Mouse (Mus musculus) MEL (cell line): ENCODE measurements around the gene Tnfaip6. TPM values are rescaled to one million over a fixed set of nuclear protein-coding genes. Genes with fewer than 3 reads are reported as not detected.

Source experiments
- DNase-seq: peaks from one replicate; pipeline ENCODE4 v3.0.0; 2011; ENCODE audit warnings: low read depth, low spot score
- H3K27ac ChIP-seq: 2 replicates; pipeline ENCODE4 v1.5.1; 2012; ENCODE audit warnings: low read depth, mild to moderate bottlenecking, control low read depth, low read length, moderate library complexity; ENCODE audit not compliant: control insufficient read depth
- H3K27me3 ChIP-seq, 2 experiments: fragments of 150-350 bp in 1 of 2; sonication (generic) in 1 of 2; 2 replicates each; pipeline ENCODE4 v1.6.1; 2012; ENCODE audit warnings: low read length in 2 of 2, mild to moderate bottlenecking in 2 of 2, improper control_type of control experiment in 1 of 2, moderate library complexity in 1 of 2; ENCODE audit not compliant: insufficient read depth in 2 of 2, control insufficient read depth in 1 of 2
- H3K36me3 ChIP-seq, 2 experiments: 2 replicates each; pipeline ENCODE4 v1.6.1; 2012 to 2014; ENCODE audit warnings: low read length in 2 of 2, improper control_type of control experiment in 1 of 2, inconsistent platforms in 1 of 2, mild to moderate bottlenecking in 1 of 2; ENCODE audit not compliant: insufficient read depth in 2 of 2, control insufficient read depth in 1 of 2
- H3K4me1 ChIP-seq, 2 experiments: fragments of 150-350 bp in 1 of 2; sonication (generic) in 1 of 2; 2 replicates each; pipeline ENCODE4 v1.6.1; 2012; ENCODE audit warnings: low read length in 2 of 2, improper control_type of control experiment in 1 of 2, mild to moderate bottlenecking in 1 of 2; ENCODE audit not compliant: insufficient read depth in 2 of 2, control insufficient read depth in 1 of 2
- H3K4me3 ChIP-seq, 2 experiments: fragments of 150-350 bp in 1 of 2; sonication (generic) in 1 of 2; 2 replicates each; pipeline ENCODE4 v1.5.1; 2012; ENCODE audit warnings: low read depth in 2 of 2, low read length in 2 of 2, mild to moderate bottlenecking in 2 of 2, moderate library complexity in 2 of 2, control low read depth in 1 of 2, improper control_type of control experiment in 1 of 2; ENCODE audit not compliant: control insufficient read depth in 1 of 2, insufficient read depth in 1 of 2
- H3K79me2 ChIP-seq: 2 replicates; pipeline ENCODE4 v1.6.1; 2012; ENCODE audit warnings: mild to moderate bottlenecking, low read length, moderate library complexity; ENCODE audit not compliant: control insufficient read depth, poor library complexity, insufficient read depth
- H3K9ac ChIP-seq: 2 replicates; pipeline ENCODE4 v1.6.1; 2012; ENCODE audit warnings: low read depth, mild to moderate bottlenecking, control low read depth, low read length, moderate library complexity; ENCODE audit not compliant: control insufficient read depth, poor library complexity, severe bottlenecking
- H3K9me3 ChIP-seq: fragments of 150-350 bp; sonication (generic); replicated peaks from 2 replicates; pipeline ENCODE4 v1.6.1; 2012; ENCODE audit warnings: mild to moderate bottlenecking, low read length, improper control_type of control experiment, moderate library complexity; ENCODE audit not compliant: insufficient read depth
- ELF1 ChIP-seq: IDR thresholded peaks from 2 replicates; pipeline ENCODE4 v1.6.1; 2014; ENCODE audit warnings: low read depth, mild to moderate bottlenecking, inconsistent platforms, low read length, improper control_type of control experiment, moderate library complexity
- KAT2A ChIP-seq: conservative IDR thresholded peaks from 2 replicates; pipeline ENCODE4 v1.6.1; 2012; ENCODE audit warnings: low read depth, low read length, improper control_type of control experiment, inconsistent platforms
- MEF2A ChIP-seq: IDR thresholded peaks from 2 replicates; pipeline ENCODE4 v1.6.1; 2014; ENCODE audit warnings: low read depth, mild to moderate bottlenecking, inconsistent platforms, low read length, improper control_type of control experiment; ENCODE audit not compliant: poor library complexity, insufficient replicate concordance, severe bottlenecking; ENCODE audit errors: extremely low read depth
- MYC ChIP-seq: IDR thresholded peaks from 2 replicates; pipeline ENCODE4 v1.6.1; 2011; ENCODE audit warnings: low read depth, mild to moderate bottlenecking, low read length, improper control_type of control experiment, moderate library complexity
- RAD21 ChIP-seq: IDR thresholded peaks from 2 replicates; pipeline ENCODE4 v1.6.1; 2011; ENCODE audit warnings: mild to moderate bottlenecking, low read depth, low read length, improper control_type of control experiment
- polyA plus RNA-seq, 2 experiments: library from polyadenylated mRNA; stranded (reverse) in 1 of 2; unstranded in 1 of 2; fragments of >175 nt in 1 of 2; fragments of >200 nt in 1 of 2; gene quantifications; 2 replicates each; pipeline versions ENCODE4 v1.2.1 to v1.2.4; 2012; ENCODE audit warnings: low replicate concordance in 2 of 2, low read depth in 1 of 2; ENCODE audit not compliant: insufficient read length in 2 of 2, insufficient read depth in 1 of 2, missing spikeins in 1 of 2
- total RNA-seq: library from RNA; depleted of rRNA; stranded (reverse); fragments of 300-350 nt; gene quantifications from 2 replicates; pipeline ENCODE4 v1.2.3, GENCODE M21; 2012; rRNA removed

The Tnfaip6 gene
- total and polyA plus RNA-seq, 3 experiments: not detected

GRCm38 (mm10) chr2:52084571-52084970 is 46.8 kb downstream of the Tnfaip6 start:
- TF ChIP-seq ELF1 (no peak), RAD21 (no peak), MYC (no peak), MEF2A (no peak), KAT2A (no peak)
- TF ChIP-seq, all 39 proteins: peak for 0
- Histone ChIP-seq H3K4me3 (no peak overlapping the region), H3K79me2 (peaks cover 2% of the 10 kb centered on the region; the same call in 1 of the 2 replicates), H3K27me3 (no peaks in the 10 kb centered on the region), H3K9me3 (no peaks in the 10 kb centered on the region), H3K27ac (no peak overlapping the region), H3K36me3 (peaks cover 2 to 68% of the 10 kb centered on the region in 2 experiments), H3K9ac (no peak overlapping the region), H3K4me1 (no peaks in the 10 kb centered on the region)
- no peak for DNase-seq

Other genes starting within 250 kb of the Tnfaip6 start
- 35.4 and 37.9 TPM in 2 replicates for gene Rbm43, start 102.8 kb upstream of the Tnfaip6 start, total RNA-seq
- 100 to 1,000 TPM in 1 of 2 experiments, 10 to 100 TPM in 1; 64.3 to 321 TPM for gene Rbm43, start 102.8 kb upstream of the Tnfaip6 start, polyA plus RNA-seq
- 9.6 and 14.1 TPM in 2 replicates for gene Nmi, start 64.5 kb upstream of the Tnfaip6 start, total RNA-seq
- gene Nmi, start 64.5 kb upstream of the Tnfaip6 start, polyA plus RNA-seq: 10 to 100 TPM in 1 of 2 experiments, not detected in 1; 12.1 TPM
- gene Rif1, start 34.8 kb downstream of the Tnfaip6 start, total RNA-seq: 44.3 and 46.7 TPM in 2 replicates
- gene Rif1, start 34.8 kb downstream of the Tnfaip6 start, polyA plus RNA-seq: 100 to 1,000 TPM in 1 of 2 experiments, 10 to 100 TPM in 1; 31.7 to 247 TPM